Mouse (Mus musculus): ENCODE data around the gene Ifi35.
"Not testable (repeated sequence)": the region's sequence is repeated elsewhere in the genome, so short reads cannot be mapped to it uniquely, and the experiment has no call there.

Ifi35 gene

DNA sequence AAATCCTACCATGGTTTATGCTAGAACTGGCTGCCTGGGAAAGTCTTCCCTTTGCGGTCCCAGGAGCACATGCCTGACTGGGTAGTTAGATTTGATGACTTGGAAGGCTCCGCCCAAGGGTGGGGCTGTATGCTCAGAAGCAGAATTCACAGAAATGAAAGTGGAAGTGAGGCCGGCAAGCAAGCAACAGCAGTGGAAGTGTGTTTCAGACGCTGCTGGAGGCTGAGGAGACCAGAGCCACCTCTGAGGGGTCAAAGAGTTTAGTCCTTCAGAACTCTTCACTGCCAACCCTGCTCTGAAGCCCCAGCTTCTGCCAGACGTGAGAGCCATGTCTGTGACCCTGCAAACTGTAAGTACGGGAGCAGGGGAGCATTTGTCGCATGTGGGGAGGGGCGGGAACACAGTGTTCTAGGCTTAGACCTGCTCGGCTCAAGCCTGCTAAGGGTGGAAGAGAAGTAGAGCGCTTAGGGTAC lies at the start of gene Ifi35:
Ifi35 (plus strand) TSS at position 134 of the 473 bp plus-strand sequence.
- in situ Hi-C loops (cut with MboI, MseI) = no loop called here

- in situ Hi-C loops (cut with MboI, MseI) = loop anchor here (5.0 kb wide), 1 partner anchor 83 kb away; the partner anchor contains the start of gene Aoc3
Measured at GRCm38 (mm10) chr11:101415306-101415705, 32.9 kb upstream of the Ifi35 start.

DNA sequence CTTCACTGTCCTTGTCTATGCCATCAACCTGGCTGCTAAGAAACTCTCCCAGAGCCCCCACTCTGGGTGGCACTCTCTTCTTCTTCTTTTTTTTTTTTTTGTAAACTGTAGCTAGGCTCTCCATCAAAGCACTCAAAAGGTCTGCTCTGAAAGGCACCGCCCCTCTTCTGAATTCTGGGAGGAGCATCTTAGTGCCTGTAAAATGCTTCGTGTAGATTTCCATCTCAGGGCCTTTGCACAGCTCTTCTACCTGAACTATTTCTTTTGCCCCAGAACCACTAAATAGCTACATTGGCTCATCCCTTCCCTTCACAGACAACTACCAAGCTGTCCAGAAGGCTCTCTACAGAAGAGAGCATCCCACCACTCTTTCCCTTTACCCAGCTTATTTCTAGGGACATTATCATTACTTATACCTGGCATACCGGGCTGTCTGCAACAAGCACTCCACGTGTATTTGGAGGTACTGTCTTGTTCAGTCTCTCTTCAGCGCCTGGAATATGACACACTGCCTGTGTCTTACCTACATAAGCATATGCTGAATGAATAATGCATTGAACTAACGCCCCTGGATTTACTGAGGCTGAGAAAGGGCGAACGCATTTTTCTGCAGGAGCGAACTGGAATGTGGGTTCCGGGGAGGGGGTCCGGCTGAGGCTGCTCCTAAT lies 31.6 kb upstream of the Ifi35 start:
- in situ Hi-C loops (cut with MboI, MseI) = loop anchor here (5.0 kb wide), 1 partner anchor 84 kb away; the partner anchor contains the start of gene Aoc3

DNA sequence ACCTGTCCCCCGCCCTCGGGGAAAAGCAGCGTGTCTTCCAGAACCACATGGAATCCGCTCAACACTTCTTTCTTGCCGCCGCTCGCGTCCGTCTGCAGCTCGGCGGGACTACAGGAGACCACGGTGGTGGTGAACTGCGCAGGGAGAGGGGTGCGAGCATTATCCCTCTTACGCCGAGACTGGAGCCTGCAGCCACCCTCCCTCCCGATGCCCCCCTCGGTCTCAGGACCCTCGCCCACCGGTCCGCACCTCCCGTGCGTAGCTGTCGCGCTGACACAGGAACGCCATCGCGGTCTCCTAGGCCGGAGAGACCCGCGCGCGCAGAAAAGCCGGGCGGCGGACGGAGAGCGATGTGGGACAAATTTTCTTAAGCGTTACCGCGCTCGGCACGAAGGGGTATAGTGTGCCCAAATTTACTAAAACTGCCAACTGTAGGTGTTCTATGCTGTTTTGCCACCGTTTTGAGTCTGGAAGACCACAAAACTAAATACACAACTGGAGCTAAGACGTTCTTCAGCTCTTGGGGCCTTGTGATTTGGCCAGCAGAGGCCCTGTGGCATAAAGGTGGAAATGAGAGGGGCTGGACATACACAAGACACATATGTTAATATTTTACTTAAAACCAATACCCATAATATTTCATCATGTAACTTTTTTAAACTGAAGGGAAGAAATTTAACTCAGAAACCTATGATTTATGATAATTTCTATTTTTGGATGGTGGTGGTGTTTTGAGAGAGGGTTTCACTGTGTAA lies 30.9 kb upstream of the Ifi35 start, which contains the start of gene Aarsd1:
Aarsd1 (minus strand) TSS at position 515 of the 755 bp plus-strand sequence.
- in situ Hi-C loops (cut with MboI, MseI) = loop anchor here (5.0 kb wide), 1 partner anchor 85 kb away; the partner anchor contains the start of gene Aoc3

DNA sequence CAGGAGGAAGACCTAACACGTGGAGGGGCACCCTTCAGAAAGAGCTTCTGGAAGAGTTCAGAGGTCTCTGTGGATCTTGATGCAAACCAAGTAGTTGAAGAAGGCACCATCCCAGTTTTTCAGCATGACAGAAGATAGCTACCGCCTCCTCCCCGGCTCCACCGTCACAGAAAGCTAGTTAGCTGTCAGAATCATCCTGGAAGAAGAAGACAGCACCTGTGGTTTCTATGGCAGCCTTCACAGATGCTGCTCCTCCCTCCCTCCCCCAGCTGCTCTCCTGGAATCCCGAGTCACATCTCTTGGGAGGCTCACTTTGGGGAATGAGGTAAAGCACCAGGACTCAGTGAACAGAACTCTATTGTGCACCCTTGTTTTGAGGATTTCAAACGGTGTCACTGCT lies 29.2 kb upstream of the Ifi35 start:
- in situ Hi-C loops (cut with MboI, MseI) = loop anchor here (5.0 kb wide), 1 partner anchor 87 kb away; the partner anchor contains the start of gene Aoc3

DNA sequence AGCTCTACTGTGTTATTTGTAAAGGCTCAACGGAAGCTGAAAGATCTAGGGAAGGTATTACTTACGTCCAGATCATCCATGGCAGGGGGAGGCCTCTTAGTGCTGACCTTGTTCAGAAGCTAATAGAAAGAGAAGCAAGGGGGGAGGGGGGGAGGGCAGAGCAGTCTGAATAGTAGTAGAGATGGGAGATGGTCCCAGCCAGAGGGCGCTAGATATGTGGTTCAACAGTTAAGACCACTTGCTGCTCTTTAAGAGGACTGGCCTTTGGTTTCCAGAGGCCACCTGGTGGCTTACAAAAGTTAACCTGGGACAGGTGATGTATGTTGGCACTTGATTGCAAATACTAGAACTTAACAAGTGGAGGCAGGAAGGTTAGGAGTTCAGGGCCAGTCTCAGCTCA lies 28.6 kb upstream of the Ifi35 start:
- in situ Hi-C loops (cut with MboI, MseI) = loop anchor here (5.0 kb wide), 1 partner anchor 87 kb away; the partner anchor contains the start of gene Aoc3

DNA sequence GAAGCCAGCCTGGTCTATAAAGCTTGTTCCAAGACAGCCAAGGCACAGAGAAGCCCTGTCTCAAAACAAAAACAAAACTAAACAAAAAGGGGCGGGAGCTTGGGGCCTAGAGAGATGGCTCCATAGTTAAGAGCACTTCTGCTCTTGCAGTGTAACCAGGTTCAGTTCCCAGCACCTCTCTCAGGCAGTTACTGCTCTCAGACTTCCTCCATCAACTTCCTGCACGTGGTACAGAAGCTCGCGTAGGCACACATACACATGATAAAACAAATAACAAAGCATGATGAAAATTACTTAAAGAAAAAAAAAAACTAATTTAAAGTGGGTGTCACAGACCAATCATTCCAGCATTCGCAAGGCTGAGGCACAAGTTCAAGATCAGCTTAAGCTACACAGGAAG lies 28.1 kb upstream of the Ifi35 start:
- in situ Hi-C loops (cut with MboI, MseI) = no loop called here

GRCm38 (mm10) chr11:101424105-101424851 lies 23.9 kb upstream of the Ifi35 start, which contains the start of gene Gm27029:
Gene Gm27029, minus strand, starts transcription at chr11:101424796.
- in situ Hi-C loops (cut with MboI, MseI) = no loop called here

DNA sequence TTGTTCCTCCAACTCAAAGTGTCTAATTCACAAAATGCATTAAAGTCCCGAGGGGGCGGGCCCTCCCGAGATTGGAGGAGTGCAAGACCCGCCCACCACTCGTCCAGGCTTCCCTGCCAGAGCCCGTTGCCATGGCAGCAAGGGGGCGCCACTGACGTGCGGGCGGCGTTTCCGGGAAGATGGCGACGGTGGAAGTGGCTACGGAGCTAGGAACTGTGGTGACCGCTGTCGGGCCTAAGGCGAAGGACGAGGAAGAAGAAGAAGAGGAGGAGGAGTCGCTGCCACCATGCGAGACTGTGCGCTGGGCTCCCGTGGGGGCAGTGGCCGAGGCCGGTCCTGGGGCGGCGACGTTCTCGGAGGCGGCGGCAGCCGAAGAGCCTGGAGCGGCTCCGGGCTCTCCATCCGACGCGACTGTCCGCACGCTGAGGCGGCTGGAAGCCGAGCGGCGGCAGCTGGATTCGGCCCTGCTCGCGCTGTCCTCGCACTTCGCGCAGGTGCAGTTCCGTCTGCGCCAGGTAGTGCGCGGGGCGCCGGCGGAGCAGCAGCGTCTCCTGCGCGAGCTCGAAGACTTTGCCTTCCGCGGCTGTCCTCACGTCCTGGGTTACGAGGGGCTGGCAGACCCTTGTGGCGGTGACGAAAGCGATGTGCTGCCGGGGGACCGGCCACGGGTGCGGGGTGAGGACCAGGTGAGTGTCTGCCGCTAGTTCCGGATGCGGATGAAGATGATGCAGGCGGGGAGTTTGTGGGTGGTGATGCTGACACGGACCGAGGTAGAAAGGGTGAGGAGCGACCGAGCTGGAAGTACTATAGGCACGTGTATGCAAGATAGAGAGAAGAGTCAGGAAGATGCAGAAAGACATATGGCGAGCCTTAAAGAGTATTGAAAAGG lies 23.0 kb upstream of the Ifi35 start, which contains the start of the genes Rundc1 and Ptges3l:
Rundc1 (plus strand) TSS at position 161 of the 889 bp plus-strand sequence.
Ptges3l (minus strand) TSS at position 409 of the 889 bp plus-strand sequence.
- in situ Hi-C loops (cut with MboI, MseI) = no loop called here

DNA sequence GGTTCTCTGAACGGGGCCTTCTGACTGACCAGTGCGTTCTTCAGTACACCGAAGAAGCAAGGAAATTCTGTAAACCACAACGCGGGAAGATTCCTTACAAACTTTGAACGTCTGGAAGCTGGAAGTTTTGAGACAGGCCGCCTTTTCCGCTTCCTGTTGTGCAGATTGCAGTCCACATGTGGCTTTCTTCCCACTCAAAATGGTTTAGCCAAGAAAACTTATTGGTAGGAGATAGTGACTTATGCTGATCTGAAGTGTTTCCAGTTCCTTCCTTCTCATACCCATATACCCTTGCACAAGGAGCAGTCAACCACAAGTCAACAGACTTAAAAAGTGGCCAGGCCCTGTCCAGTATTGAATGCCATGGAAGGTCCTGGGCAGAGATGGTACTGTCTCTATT lies 22.0 kb upstream of the Ifi35 start:
- in situ Hi-C loops (cut with MboI, MseI) = no loop called here

DNA sequence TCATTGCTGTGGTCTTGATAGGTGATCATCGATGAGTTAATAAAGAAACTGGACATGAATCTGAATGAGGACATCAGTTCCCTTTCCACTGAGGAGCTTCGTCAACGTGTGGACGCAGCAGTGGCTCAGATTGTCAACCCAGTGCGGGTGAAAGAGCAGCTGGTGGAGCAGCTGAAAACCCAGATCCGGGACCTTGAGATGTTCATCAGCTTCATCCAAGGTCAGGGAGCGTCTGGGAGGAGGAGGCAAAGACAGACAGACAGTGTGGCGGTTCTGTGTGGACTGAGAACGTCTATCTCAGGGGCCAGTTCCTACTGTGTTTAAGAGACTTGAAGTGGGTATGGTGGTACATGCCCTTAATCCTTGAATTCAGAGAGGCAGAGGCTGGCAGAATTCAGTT lies 16.9 kb upstream of the Ifi35 start:
- in situ Hi-C loops (cut with MboI, MseI) = loop anchor here (10.0 kb wide), 1 partner anchor 1453 kb away; the partner anchor contains the start of genes Ccdc103, Eftud2 and Fam187a

DNA sequence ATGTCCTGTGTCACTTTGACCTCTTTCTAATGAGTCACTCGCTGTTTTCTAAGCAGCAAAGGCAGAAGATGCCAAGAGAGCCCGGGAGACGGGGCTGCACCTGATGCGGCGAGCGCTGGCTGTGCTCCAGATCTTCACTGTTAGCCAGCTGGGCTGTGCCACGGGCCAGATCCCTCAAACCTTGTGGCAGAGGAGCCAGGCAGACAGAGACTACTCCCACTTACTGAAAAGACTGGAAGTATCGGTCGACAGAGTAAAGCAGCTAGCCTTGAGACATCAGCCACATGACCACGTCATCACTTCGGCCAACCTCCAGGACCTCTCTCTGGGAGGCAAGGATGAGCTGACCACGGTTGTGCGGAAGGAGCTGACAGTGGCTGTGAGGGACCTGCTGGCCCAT lies 14.8 kb upstream of the Ifi35 start:
- in situ Hi-C loops (cut with MboI, MseI) = loop anchor here (10.0 kb wide), 1 partner anchor 1451 kb away; the partner anchor contains the start of genes Ccdc103, Eftud2 and Fam187a

DNA sequence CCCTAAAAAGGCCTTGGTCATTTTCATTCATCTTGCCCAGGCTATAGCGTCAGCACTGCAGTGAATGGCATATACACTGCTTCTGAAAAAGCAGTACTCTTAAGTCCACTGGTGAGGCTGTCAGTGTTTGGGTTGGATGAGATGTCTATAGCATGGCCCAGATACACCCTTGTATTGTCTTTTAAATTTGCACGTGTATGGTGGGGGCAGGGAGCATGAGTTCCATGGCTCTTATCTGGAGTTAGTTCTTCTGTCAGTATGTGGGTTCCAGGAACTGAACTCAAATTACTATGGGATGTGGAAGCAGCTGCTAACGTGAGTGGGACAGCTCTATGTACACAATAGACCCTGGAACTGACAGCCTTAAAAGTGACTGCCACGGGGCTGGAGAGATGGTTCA lies 12.4 kb upstream of the Ifi35 start:
- in situ Hi-C loops (cut with MboI, MseI) = loop anchor here (10.0 kb wide), 1 partner anchor 1449 kb away; the partner anchor contains the start of genes Ccdc103, Eftud2 and Fam187a

DNA sequence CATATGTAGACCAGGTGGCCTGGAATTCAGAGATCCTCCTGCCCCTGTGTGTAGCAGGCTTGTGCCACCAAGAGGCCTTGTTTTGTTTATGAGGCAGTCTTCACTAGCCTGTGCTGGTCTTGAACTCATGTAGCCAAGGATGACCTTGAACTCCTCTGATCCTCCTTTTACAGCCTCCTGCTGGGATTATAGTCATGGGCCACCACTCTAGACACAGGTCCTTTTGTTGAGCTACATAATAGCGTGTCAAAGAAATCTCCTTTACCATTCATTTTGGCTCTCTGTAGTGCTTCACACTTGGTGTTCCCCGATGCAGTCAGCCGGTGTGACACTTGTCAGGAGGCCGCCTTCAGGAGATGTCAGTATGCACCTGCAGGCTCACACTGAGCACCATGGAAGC lies 11.3 kb upstream of the Ifi35 start:
- in situ Hi-C loops (cut with MboI, MseI) = loop anchor here (10.0 kb wide), 1 partner anchor 1448 kb away; the partner anchor contains the start of genes Ccdc103, Eftud2 and Fam187a

DNA sequence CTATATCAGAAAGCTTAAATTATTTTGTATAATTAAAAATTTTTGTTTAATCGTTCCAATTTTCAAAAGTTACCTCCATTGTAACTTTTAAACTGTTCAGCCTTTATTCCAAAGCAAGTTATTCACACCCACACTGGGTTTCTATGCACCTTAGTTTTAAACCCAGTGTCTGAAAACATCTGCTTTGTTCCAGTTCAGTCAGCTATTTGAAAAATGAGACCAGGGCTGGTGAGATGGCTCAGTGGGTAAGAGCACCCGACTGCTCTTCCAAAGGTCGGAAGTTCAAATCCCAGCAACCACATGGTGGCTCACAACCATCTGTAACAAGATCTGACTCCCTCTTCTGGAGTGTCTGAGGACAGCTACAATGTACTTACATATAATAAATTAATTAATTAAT lies 10.2 kb upstream of the Ifi35 start:
- in situ Hi-C loops (cut with MboI, MseI) = loop anchor here (10.0 kb wide), 1 partner anchor 1447 kb away; the partner anchor contains the start of genes Ccdc103, Eftud2 and Fam187a

- in situ Hi-C loops (cut with MboI, MseI) = not testable (repeated sequence)
Measured at GRCm38 (mm10) chr11:101441450-101442126, 6.6 kb upstream of the Ifi35 start.

DNA sequence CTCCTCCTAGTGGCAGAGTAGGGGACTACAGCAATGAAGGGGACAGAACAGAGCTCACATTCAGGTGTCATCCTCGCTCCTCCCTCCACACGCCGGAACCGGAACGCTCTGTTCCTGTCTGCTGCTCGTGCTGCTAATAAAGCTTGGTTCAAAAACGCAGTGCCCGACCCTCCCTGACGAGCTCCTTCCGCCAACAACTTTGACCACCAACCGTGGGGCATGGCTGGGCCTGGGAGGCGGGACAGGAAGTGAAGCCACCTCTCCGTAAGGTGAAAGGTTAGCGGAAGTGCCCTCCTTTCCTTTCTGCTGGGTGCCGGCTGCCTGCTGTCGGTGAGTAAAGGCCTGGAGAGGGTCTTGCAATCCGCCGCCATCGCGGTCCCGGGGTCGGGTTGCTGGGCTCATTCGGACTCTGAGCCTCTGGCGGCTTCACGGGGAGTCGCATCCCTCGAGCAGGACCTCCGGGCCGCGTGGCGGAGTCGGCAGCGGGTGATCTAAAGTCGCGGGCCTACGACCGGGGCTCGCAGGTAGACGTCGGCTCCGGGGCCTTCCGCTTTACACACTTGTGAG lies 6.0 kb upstream of the Ifi35 start, which contains the start of gene Rpl27:
Rpl27 (plus strand) TSS at position 172 of the 567 bp plus-strand sequence.
- in situ Hi-C loops (cut with MboI, MseI) = no loop called here

- in situ Hi-C loops (cut with MboI, MseI) = no loop called here
Measured at GRCm38 (mm10) chr11:101442760-101443159, 5.4 kb upstream of the Ifi35 start.

DNA sequence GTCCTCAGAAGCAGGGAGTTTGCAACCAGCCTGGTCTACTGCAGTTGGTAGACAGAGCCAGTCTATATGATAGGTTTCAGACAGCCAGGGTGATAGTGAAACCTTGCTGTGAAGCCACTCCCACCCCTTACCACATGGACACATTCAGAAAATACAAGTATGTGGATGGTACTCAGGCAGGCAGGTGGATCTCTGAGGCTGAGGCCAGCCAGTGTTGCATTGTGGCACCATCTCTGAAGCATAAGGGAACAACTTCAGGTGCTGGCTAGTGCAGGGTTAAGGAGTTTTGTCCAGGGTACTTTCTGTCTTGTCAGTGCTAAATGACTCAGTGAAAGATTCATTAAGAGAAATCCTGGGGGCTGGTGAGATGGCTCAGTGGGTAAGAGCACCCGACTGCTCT lies 1.9 kb upstream of the Ifi35 start:
- in situ Hi-C loops (cut with MboI, MseI) = no loop called here
